Mouse (Mus musculus) lung, postnatal 14 days (tissue): ENCODE data around the gene Gsdma.
"Not testable (repeated sequence)": the region's sequence is repeated elsewhere in the genome, so short reads cannot be mapped to it uniquely, and the experiment has no call there.

ENCODE experiments used
- DNase-seq: peaks from one replicate; pipeline ENCODE4 v3.0.0; 2021

Gene Gsdma

DNA sequence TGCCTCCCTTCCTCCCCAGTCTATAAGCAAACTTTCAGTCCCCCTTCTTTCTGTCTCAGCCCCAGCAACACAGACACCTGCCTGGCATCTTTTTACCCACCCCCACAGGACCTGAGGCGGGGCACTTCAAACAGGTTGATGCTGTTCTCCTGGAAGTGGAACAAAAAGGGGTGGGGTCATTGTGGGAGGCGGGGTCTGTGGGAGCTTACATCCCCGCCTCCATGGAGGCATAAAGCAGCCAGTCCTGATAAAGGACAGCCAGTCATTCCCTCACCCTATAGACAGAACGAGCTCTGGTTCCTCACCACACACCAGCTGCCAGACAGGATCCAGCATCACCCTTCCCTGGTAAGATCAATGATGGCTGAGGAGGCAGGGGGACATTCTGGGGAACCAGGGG is at the start of gene Gsdma:
TSS of gene Gsdma (plus strand) at position 261 of the 400 bp plus-strand sequence.
- no peak for DNase-seq

DNA sequence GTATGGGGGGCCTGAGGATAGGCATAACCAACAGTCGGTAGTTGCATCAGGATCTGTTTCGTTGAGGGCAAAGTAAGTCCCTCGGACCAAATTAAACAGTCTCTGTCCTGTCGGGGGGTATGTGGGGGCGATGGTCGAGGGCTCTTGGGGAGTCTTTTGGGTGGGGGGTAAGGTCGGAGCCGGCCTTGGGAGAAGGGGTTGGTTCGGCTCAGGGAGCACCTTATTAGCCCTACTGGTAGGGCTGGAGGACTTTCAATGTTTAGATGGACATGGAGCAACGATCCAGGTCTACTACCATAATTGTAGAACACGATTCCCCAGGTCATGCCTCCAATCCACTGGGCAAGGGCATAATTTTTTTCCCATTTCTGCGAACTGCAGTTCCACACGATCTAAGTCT is 43.4 kb upstream of the Gsdma start:
- DNase-seq, result no peak

DNA sequence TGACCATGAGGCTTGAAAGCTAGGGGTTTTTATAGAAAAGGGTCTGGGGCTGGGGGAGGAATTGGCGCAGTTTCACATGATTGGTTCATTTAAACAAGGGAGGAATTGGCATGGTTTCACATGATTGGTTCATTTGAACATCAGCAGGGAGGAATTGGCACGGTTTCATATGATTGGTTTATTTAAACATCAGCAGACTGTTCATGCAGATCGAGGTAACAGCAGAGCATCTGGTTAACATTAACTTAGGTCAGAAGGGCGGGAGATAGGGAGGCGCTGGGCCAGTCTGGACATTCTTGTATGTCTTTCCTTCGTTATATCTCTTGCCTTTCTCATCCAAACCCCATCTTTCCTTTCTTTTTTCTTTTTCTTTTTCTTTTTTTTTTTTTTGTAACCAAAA is 40.2 kb upstream of the Gsdma start:
- DNase-seq, result not testable (repeated sequence)

DNA sequence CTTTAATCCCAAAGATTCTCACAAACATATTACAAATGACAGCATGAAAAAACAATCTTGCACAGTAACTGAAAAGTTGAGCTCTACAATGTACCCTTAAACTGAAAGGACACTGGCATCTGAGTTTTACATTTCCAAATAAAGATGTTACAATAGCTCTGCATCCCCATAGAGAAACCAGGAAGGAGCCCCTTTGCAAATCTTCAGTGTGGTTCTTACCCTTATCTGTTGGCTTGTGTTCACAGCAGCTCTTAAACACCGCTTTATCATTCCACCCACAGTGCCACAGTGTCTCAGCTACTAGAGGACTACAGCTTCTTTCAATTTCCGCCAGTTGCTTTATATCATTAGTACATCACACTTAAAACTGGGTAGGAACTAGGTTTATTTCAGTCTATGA is 39.8 kb upstream of the Gsdma start:
- DNase-seq, result not testable (repeated sequence)

DNA sequence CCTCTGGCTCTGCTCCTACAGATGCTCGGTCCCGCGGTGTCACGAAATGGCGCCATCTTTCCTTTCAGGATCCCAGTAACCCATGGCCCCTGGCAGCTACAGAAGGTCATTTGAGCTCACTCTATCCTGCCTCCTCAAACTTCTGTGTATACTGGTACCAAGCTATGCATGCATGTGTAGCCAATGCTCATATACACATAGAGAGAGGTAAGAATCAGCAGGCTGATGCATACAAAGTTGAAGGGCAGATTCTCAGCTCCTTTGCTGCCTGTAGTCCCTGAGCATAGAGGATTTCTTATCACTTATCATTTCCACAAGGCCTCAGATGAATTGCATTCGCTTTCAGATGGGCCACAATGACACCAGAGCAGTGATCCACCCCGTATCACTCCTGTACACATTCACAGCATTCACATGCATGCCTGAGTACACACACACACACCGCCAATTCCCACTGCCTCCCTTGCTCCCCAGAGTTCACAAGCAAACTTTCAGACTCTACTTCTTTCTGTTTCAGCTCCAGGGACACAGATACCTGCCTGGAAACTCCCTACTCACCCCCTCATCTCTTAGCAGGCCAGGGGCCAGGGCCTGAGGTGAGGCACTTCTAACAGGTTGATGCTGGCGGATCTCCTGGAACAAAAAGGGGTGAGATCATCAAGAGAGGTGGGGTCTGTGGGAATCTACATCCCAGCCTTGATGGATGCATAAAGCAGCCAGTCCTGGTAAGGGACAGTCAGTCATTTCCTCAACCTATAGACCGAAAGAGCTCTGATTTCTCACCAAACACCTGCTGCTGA is 38.3 kb upstream of the Gsdma start, which contains the start of the genes Gm12355 and Gsdma3:
TSS of gene Gm12355 (minus strand) at position 51 of the 800 bp plus-strand sequence.
TSS of gene Gsdma3 (plus strand) at position 750 of the 800 bp plus-strand sequence.
- DNase-seq, result no peak

DNA sequence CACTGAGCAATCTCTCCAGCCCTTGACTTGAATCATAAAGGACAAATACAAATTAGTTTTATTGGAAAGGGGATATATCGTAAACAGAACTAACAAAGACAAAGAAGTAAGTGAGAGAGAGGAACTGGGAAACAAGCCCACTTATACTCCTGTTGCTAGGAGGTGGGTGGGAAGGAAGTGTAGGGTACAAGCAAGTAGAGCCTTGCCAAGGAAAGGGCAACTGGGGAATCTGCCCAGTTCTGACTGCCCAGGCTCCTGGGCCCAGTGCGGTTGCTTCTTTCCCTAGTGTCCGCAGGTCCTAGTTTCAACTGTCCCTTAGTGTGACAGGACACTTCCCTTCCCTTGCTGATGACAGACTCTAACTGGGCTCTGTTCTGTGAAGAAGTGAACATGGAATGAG is 35.4 kb upstream of the Gsdma start:
- no peak for DNase-seq

DNA sequence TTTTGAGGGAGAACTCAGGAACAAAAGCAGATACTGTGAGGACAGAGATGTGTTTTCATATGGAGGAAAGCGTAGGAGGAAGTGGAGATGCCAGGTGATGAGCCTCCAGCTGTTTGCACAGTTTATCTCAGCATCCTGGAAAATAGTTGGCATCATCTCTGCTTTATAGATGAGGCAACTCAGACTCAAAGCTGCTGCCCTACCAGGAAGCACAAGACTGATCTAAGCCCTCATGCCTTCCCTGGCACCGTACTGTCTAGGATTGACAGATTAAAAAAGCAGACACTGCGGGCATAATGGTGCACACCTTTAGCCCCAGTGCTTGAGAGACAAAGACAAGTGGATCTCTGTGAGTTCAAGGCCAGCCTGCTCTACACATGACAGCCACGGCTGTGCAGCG is 33.5 kb upstream of the Gsdma start:
- DNase-seq, result no peak

DNA sequence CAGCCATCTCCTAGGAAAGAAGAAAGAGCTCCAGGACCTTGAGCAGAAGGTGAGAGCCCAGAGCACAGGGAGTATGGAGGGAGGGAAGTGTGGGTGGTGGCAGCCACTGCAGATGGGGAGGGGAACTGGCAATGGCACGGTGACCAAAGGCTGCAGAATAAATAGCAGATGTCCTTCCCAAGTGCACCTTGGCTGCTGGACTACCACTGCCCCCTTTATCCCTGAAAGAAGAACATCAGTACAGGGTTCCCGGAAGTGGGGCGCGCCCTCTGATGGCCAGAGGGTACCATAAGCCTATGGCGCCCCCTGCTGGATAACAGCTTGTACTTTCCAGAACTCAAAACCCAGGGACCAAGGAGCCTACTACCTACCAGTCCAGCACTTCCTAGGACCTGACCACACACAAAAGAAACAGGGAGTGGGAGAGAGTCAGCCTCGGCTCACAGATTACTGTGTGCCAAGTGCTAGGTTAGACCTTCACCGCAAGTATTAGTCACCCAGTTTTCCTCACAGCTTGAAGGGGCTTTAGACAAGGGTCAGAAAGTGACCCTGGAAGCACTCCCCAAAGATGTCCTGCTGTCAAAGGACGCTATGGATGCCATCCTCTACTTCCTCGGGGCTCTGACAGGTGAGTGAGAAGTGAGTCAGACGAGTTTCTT is 28.7 kb upstream of the Gsdma start:
- DNase-seq, result peak; percentile 12

DNA sequence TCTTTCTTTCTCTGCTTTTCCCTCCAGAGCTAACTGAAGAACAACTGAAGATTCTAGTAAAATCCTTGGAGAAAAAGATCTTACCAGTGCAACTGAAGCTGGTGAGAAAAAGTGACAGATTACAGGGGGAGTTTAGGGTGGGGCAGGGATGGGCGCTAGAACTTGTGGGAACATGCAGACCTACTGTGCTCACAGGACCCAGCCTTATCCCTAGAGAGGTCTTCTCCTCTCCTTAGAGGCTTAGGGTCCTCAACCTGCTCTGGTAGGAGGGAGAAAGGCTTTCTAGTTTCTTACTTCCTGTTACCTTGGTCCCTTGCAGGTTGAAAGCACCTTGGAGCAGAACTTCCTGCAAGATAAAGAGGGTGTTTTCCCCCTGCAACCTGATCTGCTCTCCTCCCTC is 26.6 kb upstream of the Gsdma start:
- DNase-seq, result no peak

DNA sequence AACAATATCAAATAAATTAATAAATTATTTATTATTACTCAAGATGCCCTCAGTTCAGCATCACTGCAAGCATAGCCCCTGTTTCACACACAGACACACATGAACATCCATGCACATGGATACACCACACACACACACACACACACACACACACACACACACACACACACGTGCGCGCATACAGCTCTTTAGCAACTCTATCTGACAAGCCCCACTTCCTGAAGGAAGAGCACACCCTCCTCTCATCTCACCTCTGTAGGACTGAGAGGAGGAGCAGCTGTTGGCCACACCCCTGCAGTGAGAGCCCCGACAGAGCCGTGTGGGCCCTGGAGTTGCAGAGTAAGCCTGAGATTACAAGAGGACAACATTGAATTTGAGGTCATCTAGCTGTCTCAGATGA is 24.1 kb upstream of the Gsdma start:
- no peak for DNase-seq

DNA sequence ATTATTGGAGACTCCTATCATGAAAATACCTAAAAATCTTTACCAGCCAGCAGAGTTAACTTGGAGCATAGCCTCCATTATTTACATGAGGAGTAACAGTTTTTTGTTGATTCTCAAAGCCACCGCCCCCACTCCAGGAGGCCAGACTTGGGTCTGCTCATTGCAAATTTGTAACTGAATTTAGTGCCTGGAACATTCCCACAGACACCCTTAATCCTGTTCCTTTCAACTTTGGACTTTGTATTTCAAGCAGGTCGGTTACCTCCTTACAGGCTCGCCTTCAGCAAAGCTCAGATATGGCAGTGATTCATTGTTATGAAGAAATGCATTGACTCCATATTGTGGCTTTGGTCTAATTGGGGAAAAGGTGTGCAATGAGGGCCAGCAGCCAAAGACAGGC is 19.4 kb upstream of the Gsdma start:
- DNase-seq, result no peak

DNA sequence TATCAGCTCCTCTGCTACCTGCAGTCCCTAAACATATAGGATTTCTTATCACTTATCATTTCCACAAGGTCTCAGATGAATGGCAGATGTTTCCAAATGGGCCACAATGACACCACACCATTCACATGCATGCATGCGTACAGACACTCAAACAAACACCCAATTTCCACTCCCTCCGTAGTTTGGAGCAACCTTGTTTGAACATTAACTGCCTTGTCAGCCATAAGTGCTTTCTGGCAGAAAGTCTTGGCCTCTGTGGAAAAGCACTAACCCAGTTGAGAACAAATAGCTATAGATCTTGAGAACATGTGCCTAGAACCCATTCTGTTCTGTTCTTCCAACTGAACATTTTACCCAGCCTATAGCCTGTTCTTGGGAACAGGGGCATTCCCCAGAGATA is 18.2 kb upstream of the Gsdma start:
- DNase-seq, result no peak

DNA sequence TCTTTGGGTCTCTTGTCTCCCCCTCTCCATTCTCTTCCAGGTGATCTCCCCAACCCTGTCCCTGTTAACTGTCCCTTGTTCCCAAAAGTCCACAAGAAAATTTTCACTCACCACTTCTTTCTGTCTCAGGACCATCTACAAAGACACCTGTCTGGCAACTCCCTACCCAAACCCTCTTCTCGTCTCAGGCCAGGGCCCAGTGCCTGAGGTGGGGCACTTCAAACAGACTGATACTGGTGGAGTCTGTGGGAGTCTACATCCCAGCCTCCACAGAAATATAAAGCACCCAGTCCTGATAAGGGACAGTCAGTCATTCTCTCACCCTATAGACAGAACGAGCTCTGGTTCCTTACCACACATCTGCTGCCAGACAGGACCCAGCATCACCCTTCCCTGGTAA is 17.7 kb upstream of the Gsdma start, which contains the start of gene Gsdma2:
TSS of gene Gsdma2 (plus strand) at position 301 of the 400 bp plus-strand sequence.
- no peak for DNase-seq

DNA sequence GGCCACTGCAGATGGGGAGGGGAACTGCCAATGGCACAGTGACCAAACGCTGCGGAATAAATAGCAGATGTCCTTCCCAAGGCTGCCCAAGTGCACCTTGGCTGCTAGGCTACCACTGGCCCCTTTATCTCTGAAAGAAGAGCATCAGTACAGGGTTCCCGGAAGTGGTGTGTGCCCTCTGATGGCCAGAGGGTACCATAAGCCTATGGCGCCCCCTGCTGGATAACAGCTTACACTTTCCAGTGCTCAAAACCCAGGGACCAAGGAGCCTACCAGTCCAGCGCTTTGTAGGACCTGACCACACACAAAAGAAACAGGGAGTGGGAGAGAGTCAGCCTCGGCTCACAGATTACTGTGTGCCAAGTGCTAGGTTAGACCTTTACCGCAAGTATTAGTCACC is 9.1 kb upstream of the Gsdma start:
- peak; percentile 68 for DNase-seq

DNA sequence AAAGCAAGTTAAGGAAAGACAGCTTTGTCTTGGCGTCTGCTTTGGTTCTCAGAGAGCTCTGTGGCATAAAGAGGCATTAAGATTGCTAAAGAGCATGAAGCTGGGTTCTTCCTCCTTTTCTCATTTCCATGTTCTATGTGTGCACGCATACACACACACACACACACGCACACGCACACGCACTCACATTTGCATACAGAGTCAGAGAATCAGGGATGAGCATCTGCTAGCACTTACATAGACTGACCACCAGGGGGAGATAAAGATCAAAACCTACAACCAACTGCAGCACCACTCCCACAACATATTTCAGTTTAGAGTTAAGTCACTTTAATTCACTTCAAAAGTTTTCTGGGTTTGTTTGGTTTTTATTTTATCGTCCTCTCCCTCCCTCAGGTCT is 3.6 kb upstream of the Gsdma start:
- DNase-seq, result peak; percentile 17

DNA sequence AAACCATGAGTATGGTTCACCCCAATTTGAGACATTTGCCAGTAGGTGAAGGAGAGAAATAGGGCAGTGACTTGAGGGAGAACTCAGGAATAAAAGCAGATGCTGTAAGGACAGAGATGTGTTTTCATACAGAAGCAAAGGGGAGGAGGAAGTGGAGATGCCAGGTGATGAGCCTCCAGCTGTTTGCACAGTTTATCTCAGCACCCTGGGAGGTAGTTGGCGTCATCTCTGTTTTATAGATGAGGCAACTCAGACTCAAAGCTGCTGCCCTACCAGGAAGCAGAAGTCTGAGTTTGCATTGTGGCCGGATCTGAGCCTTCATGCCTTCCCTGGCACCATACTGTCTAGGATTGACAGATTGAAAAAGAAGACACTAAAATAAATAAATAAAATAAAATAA is 4.8 kb downstream of the Gsdma start:
- no peak for DNase-seq

DNA sequence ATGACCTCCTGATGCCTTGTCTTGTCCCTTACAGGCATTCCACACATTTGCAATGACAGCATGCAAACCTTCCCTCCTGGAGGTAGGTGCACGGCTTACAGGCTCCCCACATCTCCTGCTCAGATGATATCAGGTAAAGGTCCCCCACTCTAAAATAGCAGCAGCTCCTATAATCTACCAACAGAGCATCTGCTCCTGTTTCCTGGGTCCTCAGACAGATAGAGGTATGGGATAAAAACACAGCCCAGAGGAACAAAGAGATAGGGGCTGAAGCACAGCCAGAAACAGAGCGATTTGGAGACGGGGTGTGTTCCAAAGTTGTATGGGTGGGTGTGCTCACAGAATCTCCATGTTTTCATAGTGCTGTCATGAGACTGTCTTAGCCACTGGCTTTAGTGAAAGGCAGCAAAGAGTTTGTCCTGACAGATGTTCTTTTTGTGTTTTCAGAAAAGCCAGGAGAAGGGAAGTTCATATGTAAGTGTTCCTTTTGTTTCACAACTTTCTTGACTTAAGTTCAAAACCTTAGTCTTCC is 7.2 kb downstream of the Gsdma start:
- no peak for DNase-seq

DNA sequence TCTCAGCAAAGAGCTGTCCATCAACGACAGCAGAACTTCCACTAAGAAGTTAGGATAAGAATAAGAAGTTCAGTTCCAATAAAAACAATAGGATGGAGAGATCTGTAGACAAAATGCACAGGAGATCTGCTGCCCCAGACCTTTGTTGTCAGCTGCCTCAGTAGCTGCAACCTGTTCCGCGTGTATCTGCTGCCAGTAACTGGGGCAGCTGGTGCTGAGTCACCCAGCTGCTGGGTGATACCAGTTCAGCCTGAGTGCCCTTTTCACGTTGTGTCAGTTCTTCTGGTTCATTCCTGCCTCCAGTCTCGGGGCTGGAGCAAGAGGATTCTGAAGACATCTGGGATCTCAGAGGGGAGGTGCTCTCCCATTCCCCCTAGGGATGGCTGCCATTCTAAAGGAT is 7.7 kb downstream of the Gsdma start:
- no peak for DNase-seq

DNA sequence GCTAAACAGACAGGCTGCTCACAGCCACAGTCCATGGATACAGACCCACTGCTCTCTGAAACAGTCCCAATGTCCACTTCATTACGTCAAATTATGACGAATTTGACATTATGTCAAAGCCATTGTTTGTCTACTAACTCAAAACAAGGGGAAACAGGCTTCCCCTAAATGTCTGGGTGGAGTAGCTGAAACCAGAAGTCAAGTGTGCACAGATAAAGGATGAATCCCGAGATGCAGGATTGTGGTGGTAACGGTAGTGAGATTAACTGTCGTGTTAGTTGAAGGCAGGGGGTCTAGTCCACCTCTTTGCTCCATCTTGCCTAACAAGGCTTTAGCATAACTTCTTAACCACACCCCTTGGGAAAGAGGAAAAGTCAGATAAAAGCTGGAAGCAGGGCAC is 8.3 kb downstream of the Gsdma start:
- DNase-seq, result no peak

DNA sequence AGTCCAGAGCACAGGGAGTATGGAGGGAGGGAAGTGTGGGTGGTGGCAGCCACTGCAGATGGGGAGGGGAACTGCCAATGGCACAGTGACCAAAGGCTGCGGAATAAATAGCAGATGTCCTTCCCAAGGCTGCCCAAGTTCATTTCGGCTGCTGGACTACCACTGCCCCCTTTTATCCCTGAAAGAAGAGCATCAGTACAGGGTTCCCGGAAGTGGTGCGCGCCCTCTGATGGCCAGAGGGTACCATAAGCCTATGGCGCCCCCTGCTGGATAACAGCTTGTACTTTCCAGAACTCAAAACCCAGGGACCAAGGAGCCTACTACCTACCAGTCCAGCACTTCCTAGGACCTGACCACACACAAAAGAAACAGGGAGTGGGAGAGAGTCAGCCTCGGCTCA is 9.0 kb downstream of the Gsdma start:
- peak; percentile 62 for DNase-seq

DNA sequence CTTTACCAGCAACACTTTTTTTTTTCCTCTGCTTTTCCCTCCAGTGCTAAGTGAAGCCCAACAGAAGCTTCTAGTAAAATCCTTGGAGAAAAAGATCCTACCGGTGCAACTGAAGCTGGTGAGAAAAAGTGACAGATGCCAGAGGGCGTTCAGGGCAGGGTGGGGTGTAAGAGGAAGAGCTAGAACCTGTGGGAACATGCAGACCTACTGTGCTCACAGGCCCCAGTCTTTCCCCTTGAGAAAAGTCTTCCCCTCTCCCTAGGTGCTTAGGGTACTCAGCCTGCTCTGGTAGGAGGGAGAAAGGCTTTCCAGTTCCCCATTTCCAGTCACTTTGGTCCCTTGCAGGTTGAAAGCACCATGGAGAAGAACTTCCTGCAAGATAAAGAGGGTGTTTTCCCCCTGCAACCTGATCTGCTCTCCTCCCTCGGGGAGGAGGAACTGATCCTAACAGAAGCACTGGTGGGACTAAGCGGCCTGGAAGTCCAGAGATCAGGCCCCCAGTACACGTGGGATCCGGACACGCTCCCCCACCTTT is 11.7 kb downstream of the Gsdma start:
- no peak for DNase-seq

DNA sequence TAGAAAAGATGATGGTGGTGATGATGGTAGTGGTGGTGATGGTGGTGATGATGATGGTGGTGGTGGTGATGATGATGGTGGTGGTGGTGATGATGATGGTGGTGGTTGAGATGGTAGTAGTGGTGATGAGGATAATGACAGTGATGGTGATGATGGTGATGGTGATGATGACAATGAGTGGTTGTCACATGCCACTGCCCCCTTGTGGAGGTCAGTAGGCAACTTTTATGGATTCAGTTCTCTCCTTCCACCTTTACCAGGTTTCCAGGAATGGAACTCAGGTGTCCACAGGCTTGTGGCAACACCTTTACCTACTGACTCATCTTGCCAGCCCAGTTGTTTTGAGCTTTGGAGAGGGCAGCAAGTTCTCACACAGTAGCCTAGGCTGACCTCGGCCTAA is 15.9 kb downstream of the Gsdma start:
- no peak for DNase-seq

DNA sequence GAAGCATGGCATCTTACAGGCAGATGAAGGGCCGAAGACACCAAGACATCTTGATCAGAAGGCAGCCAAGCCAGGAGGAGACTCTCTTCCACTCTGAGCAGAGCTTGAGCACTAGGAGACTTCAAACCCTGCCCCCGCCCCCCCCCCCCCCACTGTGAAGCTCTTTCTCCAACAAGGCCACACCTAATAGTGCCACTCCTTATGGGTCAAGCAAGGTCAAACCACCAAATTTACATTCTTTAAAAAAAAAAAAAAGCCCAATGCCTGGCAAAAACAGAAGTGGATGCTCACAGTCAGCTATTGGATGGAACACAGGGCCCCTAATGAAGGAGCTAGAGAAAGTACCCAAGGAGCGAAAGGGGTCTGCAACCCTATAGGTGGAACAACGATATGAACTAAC is 16.4 kb downstream of the Gsdma start:
- DNase-seq, result not testable (repeated sequence)

DNA sequence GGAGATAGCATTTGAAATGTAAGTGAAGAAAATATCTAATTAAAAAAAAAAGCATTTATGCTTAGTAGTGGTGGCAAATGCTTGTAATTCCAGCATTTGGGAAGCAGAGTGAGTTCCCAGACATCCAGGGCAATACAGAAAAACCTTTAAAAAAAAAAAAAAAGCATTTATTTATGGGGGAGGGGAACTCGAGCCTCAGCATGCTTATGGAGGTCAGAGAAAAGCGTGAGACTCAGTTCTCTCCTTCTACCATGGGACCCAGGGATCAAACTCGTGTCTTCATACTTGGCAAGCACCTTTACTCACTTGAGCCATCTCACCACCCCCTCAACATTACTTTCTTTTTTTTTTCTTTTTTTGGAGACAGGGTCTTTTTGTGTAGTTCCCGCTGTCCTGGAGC is 17.0 kb downstream of the Gsdma start:
- DNase-seq, result no peak
